Mouse (Mus musculus) hindbrain, embryonic 16.5 days (tissue): ENCODE data around the gene Tecpr1. TPM values are rescaled to one million over a fixed set of nuclear protein-coding genes. Genes with fewer than 3 reads are reported as not detected.

Source experiments
- ATAC-seq: fragments of 200-750 bp; cut with Nextera tagmentation; 2 replicates; pipeline ENCODE4 v1.8.0; 2017; ENCODE audit warnings: moderate TSS enrichment, moderate library complexity
- H3K27ac ChIP-seq: fragments of 300-500 bp; sonication (generic); 2 replicates; pipeline ENCODE4 v1.5.1; 2014; ENCODE audit warnings: low read depth, mild to moderate bottlenecking, control low read depth, low read length, moderate library complexity
- H3K27me3 ChIP-seq: fragments of 300-500 bp; sonication (generic); replicated peaks from 2 replicates; pipeline ENCODE4 v1.6.1; 2014; ENCODE audit warnings: low read length; ENCODE audit not compliant: control insufficient read depth, insufficient read depth
- H3K36me3 ChIP-seq: fragments of 300-500 bp; sonication (generic); 2 replicates; pipeline ENCODE4 v1.6.1; 2014; ENCODE audit warnings: mild to moderate bottlenecking, low read length, moderate library complexity, mixed read lengths; ENCODE audit not compliant: control insufficient read depth, insufficient read depth
- H3K4me1 ChIP-seq: fragments of 300-500 bp; sonication (generic); 2 replicates; pipeline ENCODE4 v1.6.1; 2014; ENCODE audit warnings: low read depth, low read length; ENCODE audit not compliant: control insufficient read depth, insufficient read depth
- H3K4me2 ChIP-seq: fragments of 300-500 bp; sonication (generic); 2 replicates; pipeline ENCODE4 v1.6.1; 2014; ENCODE audit warnings: mild to moderate bottlenecking, low read length, control low read depth, moderate library complexity
- H3K4me3 ChIP-seq: fragments of 300-500 bp; sonication (generic); 2 replicates; pipeline ENCODE4 v1.5.1; 2014; ENCODE audit warnings: mild to moderate bottlenecking, low read length, control low read depth, moderate library complexity
- H3K9ac ChIP-seq: fragments of 300-500 bp; sonication (generic); 2 replicates; pipeline ENCODE4 v1.6.1; 2014; ENCODE audit warnings: low read depth, mild to moderate bottlenecking, control low read depth, low read length, moderate library complexity
- H3K9me3 ChIP-seq: fragments of 300-500 bp; sonication (generic); 2 replicates; pipeline ENCODE4 v1.6.1; 2014; ENCODE audit warnings: mild to moderate bottlenecking, low read length, moderate library complexity; ENCODE audit not compliant: control insufficient read depth
- WGBS: fragments of 180-500 bp; shearing (Covaris S2); extraction: QIAGEN DNeasy Blood & Tissue Kit; methylation state at CpG from one replicate; pipeline ENCODE4 v1.1.7; 2014; 5-methylcytosine and 5-hydroxymethylcytosine counted together
- polyA plus RNA-seq: library from polyadenylated mRNA; unstranded; fragments of >200 nt; fragmentation: Nextera tagmentation; extraction: Ambion mirVana; gene quantifications from 2 replicates; pipeline ENCODE4 v1.2.1, GENCODE M21; 2015

Gene Tecpr1
- polyA plus RNA-seq, 1 experiment from 2014 or later, result 41.8 TPM

- 86% methylated on average over 9 of the region's 9 CpGs for WGBS
- H3K9me3 ChIP-seq, result no peaks in the 10 kb centered on the region
Observed at GRCm38 (mm10) chr5:144261309-144261708, 37.9 kb upstream of the Tecpr1 start.

GRCm38 (mm10) chr5:144260464-144260863, 37.0 kb upstream of the Tecpr1 start:
- no peak overlapping the region for H3K27ac ChIP-seq
- peaks cover 4% of the 10 kb centered on the region for H3K36me3 ChIP-seq
- 79% methylated on average over 8 of the region's 8 CpGs for WGBS
- ATAC-seq, result no peak
- peaks cover 39% of the 10 kb centered on the region for H3K4me1 ChIP-seq
- H3K4me3 ChIP-seq, result no peak overlapping the region
- no peak overlapping the region for H3K4me2 ChIP-seq
- H3K9me3 ChIP-seq, result no peaks in the 10 kb centered on the region
- no peak overlapping the region for H3K9ac ChIP-seq
- H3K27me3 ChIP-seq, result no peaks in the 10 kb centered on the region

More at GRCm38 (mm10) chr5:144261309-144261708, 37.9 kb upstream of the Tecpr1 start:
- Histone ChIP-seq H3K27me3 (no peaks in the 10 kb centered on the region), H3K4me3 (no peak overlapping the region), H3K27ac (no peak overlapping the region), H3K9ac (no peak overlapping the region), H3K36me3 (peaks cover 4% of the 10 kb centered on the region), H3K4me2 (no peak overlapping the region), H3K4me1 (peaks cover 37% of the 10 kb centered on the region)
- no peak for ATAC-seq

GRCm38 (mm10) chr5:144259228-144259627, 35.8 kb upstream of the Tecpr1 start:
- no peak for ATAC-seq
- Histone ChIP-seq H3K4me3 (no peak overlapping the region), H3K9ac (no peak overlapping the region; the same call in 1 of the 2 replicates), H3K27ac (no peak overlapping the region), H3K36me3 (peaks cover under 1% of the 10 kb centered on the region), H3K4me2 (no peak overlapping the region; the same call in 1 of the 2 replicates), H3K4me1 (peaks cover 42% of the 10 kb centered on the region), H3K9me3 (no peaks in the 10 kb centered on the region), H3K27me3 (no peaks in the 10 kb centered on the region)
- 69% methylated on average over 6 of the region's 6 CpGs for WGBS

GRCm38 (mm10) chr5:144258687-144259086, 35.3 kb upstream of the Tecpr1 start:
- Histone ChIP-seq H3K4me1 (peaks cover 42% of the 10 kb centered on the region), H3K4me3 (no peak overlapping the region), H3K4me2 (peak overlapping the region; percentile 81), H3K27me3 (no peaks in the 10 kb centered on the region), H3K36me3 (no peaks in the 10 kb centered on the region; the same call in 1 of the 2 replicates), H3K9me3 (no peaks in the 10 kb centered on the region), H3K27ac (no peak overlapping the region), H3K9ac (peak overlapping the region; percentile 1; the same call in 1 of the 2 replicates)
- 0% methylated on average over 1 of the region's 2 CpGs for WGBS
- no peak for ATAC-seq

- Histone ChIP-seq H3K27me3 (no peaks in the 10 kb centered on the region), H3K4me2 (peak overlapping the region; percentile 81), H3K4me1 (peaks cover 42% of the 10 kb centered on the region), H3K4me3 (0 out of 2 replicates have a peak overlapping the region, but pooled peaks have one; percentile 7), H3K9ac (peak overlapping the region; percentile 9; the same call in 1 of the 2 replicates), H3K36me3 (no peaks in the 10 kb centered on the region; the same call in 1 of the 2 replicates), H3K9me3 (no peaks in the 10 kb centered on the region), H3K27ac (no peak overlapping the region)
- no peak for ATAC-seq
- 26% methylated on average over 14 of the region's 14 CpGs for WGBS
Observed at GRCm38 (mm10) chr5:144258131-144258611, 34.8 kb upstream of the Tecpr1 start.

GRCm38 (mm10) chr5:144257451-144258110, 34.2 kb upstream of the Tecpr1 start:
- peaks cover 40% of the 10 kb centered on the region for H3K4me1 ChIP-seq
- no peak for ATAC-seq
- H3K9ac ChIP-seq, result peak overlapping the region; percentile 97
- no peak overlapping the region for H3K27ac ChIP-seq
- H3K27me3 ChIP-seq, result no peaks in the 10 kb centered on the region
- peak overlapping the region; percentile 99; the same call in 1 of the 2 replicates for H3K4me3 ChIP-seq
- no peaks in the 10 kb centered on the region; the same call in 1 of the 2 replicates for H3K36me3 ChIP-seq
- 81% methylated on average over 3 of the region's 3 CpGs for WGBS
- H3K9me3 ChIP-seq, result no peaks in the 10 kb centered on the region
- H3K4me2 ChIP-seq, result peak overlapping the region; percentile 81

GRCm38 (mm10) chr5:144256888-144257287, 33.5 kb upstream of the Tecpr1 start:
- H3K9me3 ChIP-seq, result no peaks in the 10 kb centered on the region
- no peak for ATAC-seq
- 36% methylated on average over 1 of the region's 1 CpGs for WGBS
- no peaks in the 10 kb centered on the region for H3K27me3 ChIP-seq
- no peaks in the 10 kb centered on the region; the same call in 1 of the 2 replicates for H3K36me3 ChIP-seq
- H3K4me3 ChIP-seq, result peak overlapping the region; percentile 99
- peaks cover 40% of the 10 kb centered on the region for H3K4me1 ChIP-seq
- H3K27ac ChIP-seq, result 0 out of 2 replicates have a peak overlapping the region, but pooled peaks have one; percentile 23
- H3K4me2 ChIP-seq, result peak overlapping the region; percentile 81
- H3K9ac ChIP-seq, result peak overlapping the region; percentile 97

GRCm38 (mm10) chr5:144256541-144256870, 33.1 kb upstream of the Tecpr1 start:
- WGBS, result 15% methylated on average over 7 of the region's 7 CpGs
- no peak for ATAC-seq
- peak overlapping the region; percentile 88 for H3K27ac ChIP-seq

More at GRCm38 (mm10) chr5:144256541-144256870, 33.1 kb upstream of the Tecpr1 start:
- Histone ChIP-seq H3K9me3 (no peaks in the 10 kb centered on the region), H3K4me1 (peaks cover 40% of the 10 kb centered on the region), H3K4me2 (peak overlapping the region; percentile 81), H3K4me3 (peak overlapping the region; percentile 99), H3K36me3 (no peaks in the 10 kb centered on the region; the same call in 1 of the 2 replicates), H3K9ac (peak overlapping the region; percentile 97), H3K27me3 (no peaks in the 10 kb centered on the region)
